Mouse (Mus musculus): ENCODE measurements around the gene Gm20767. TPM values are rescaled to one million over a fixed set of nuclear protein-coding genes. Genes with fewer than 3 reads are reported as not detected.
"Not testable (repeated sequence)": the region's sequence is repeated elsewhere in the genome, so short reads cannot be mapped to it uniquely, and the experiment has no call there.

Gene Gm20767
- polyA plus RNA-seq (2017; shearing (Covaris generic)) = not detected

DNA sequence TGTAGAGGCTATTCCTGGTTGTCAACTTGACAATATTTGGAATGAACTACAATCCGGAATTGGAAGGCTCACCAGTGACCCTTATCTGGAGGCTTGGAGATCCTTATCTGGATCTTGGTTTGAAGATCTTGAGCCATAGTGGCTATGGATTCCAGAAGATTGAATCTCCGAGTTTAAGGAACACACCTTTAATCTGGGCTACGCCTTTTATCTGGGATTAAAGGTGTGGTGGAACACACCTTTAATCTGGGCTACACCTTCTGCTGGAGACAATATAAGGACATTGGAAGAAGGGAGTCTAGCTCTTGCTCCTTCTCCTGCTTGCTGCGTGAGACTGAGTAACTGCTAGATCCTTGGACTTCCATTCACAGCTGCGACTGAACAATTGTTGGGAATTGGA is at the start of gene Gm20767:
Gm20767 (plus strand) TSS at position 301 of the 400 bp plus-strand sequence.
- not testable (repeated sequence) for ATAC-seq

DNA sequence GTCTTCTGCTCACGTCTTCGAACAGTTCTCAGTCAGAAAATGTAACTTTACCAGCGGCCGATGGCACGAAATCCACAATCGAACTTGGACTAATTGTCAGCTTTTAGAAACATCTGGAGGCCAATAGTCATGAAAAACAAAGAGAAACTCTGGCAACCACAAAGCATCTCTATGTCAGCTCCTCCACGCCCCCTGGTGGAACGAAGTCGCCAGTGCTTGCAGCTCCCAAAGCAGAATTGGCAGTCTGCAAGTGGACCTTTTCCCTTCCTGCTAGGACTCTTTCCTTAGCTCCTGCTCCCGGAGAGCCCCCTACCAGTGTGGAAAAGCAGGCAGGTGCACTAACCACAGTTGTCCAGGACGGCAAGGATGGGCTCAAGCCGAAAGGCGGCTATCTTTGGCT is 47.1 kb upstream of the Gm20767 start:
- ATAC-seq = peak; percentile 46

DNA sequence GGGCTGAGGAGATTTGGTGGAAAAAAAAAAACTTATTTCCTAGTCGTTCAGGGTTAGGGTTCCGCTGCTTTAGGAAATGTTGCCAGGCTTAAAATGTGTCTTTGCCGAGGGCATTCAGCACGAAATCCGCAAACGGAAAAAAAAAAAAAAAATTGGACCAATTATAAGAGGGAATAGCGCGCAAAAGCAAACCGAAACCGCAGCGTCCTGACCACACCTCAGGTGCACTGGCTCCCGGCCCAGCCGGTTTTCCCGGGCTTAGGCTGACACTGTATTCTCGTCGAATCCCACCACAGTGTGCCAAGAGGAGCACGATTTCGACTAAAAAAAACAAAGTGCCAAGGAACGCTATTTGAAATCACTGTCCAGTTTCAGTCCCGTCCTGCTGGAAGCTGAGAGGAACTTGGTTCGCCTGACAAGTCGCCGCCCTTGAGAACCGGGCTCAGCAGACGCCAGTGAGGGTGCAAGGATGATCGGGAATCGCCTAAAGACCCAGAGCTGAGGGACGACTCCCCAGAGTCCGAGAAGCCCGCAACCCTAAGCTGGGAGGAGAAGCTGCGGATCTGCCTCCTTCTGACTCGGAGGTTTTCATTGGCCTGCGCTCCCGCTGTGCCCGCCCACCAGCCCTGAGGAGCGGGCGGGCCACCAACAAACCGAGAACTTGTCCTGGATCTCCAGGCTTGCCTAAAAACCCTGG is 43.7 kb upstream of the Gm20767 start:
- peak; percentile 59 for ATAC-seq

GRCm38 (mm10) chr13:120096938-120097256 is 43.1 kb upstream of the Gm20767 start:
- ATAC-seq = peak; percentile 5

- ATAC-seq = peak; percentile 67
Measured at GRCm38 (mm10) chr13:120099327-120099726, 40.7 kb upstream of the Gm20767 start.

- not testable (repeated sequence) for ATAC-seq
Measured at GRCm38 (mm10) chr13:120106504-120106903, 33.5 kb upstream of the Gm20767 start.

GRCm38 (mm10) chr13:120107000-120107399 is 33.0 kb upstream of the Gm20767 start:
- not testable (repeated sequence) for ATAC-seq

- ATAC-seq = not testable (repeated sequence)
Measured at GRCm38 (mm10) chr13:120142348-120142747, 2.3 kb downstream of the Gm20767 start.

DNA sequence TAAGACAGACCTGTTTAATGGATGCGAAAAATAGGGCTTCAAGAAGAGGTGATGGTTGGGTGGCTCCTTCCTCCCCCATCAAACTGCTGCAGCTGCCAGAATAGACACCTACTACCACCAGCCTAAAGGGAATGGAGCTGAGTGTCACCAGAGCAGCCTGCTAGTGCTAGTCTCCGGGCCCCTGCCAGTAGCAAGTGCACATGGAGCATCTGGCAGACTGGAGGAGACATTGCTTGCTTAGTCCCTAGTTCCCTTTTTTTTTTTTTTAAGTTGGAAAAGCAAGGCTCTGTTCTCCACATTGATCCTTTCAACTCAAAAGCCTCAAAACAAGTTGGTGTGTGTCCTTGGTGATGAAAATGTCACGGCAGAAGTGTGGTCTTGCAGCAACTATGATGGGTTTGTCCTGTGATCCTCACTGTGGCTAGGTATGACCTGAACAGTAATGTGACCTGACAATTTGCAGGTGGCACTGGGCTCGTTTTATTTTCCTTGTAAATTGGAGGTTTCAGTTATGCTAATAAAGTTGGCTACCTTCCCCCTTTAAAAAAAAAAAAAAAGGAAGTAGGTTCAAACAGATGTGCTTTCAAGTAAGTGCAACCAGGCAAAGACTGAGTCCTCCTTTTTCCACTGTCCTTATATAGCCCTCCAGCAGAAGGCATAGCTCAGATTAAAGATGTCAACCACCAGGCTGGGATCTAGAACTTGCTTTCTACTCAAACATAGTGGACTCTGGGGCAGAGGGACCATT is 9.8 kb downstream of the Gm20767 start:
- ATAC-seq = not testable (repeated sequence)

DNA sequence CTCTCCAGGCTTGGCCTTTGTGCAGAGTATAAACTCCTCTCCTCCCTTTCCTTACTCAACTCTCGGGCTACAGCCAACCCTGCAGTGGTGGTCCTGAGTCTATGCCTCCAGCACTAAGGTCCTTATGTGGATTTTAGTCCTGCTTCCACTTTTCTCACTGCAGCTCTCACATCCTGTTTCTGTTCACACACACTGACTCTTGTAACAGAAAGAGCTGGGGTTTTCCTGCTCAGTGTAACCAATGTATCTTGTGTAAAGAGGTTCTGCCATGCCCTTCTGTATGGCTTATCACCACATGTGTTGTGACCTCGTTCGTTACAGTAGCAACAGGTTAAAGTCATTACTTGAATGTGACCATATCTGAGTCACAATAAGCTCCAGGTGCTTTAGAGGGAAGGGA is 10.5 kb downstream of the Gm20767 start:
- ATAC-seq = not testable (repeated sequence)

- ATAC-seq = not testable (repeated sequence)
Measured at GRCm38 (mm10) chr13:120168301-120168700, 28.3 kb downstream of the Gm20767 start.

- not testable (repeated sequence) for ATAC-seq
Measured at GRCm38 (mm10) chr13:120172133-120172532, 32.1 kb downstream of the Gm20767 start, which contains the start of gene Gm21818. Gene Gm21818 (plus strand): TSS chr13:120172433.

DNA sequence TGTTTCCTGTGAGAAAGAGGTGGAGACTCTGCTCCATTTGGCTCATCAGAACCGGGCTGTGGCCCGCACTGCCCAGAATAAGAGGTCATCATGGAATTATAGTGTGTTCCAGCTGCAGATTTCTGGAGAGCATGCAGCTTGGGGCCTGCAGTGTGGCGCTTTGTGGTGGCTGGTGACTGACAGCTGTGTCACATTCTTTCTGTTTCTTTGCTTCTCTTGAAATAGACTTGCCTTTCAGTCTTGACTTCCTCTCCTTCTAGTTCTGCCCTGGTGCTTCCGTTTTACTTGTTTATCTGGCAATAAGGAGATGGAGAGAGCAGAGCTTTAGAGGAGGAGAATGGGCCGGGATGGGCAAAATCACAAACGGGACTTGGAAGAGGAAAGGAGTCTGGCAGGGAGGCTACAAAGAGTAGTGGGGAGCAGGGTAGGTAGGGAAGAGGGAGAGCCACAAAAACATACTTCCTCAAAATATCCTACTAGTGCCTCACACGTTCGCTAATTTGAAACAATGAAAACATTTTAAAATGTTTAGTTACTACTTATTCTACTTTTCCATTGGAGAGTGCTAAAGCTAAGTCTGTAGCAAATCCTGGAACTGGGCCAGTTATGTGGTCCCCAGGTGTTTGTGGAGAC is 56.3 kb downstream of the Gm20767 start:
- not testable (repeated sequence) for ATAC-seq

Other genes with a start within 250 kb of the Gm20767 start
- gene Tcstv1, start 245.5 kb upstream of the Gm20767 start, polyA plus RNA-seq (2017; shearing (Covaris generic)) = not detected
- gene Gm21761, start 211.0 kb upstream of the Gm20767 start, polyA plus RNA-seq (2017; shearing (Covaris generic)) = not detected
- not detected for gene B020031M17Rik, start 189.4 kb upstream of the Gm20767 start, polyA plus RNA-seq (2017; shearing (Covaris generic))
- gene Gm36079, start 113.2 kb upstream of the Gm20767 start, polyA plus RNA-seq (2017; shearing (Covaris generic)) = not detected
- under 1 TPM; 0.24 TPM for gene Gm21188, start 88.1 kb upstream of the Gm20767 start, polyA plus RNA-seq (2017; shearing (Covaris generic))
- not detected for gene Gm21818, start 32.2 kb downstream of the Gm20767 start, polyA plus RNA-seq (2017; shearing (Covaris generic))
- not detected for gene Gm21762, start 75.7 kb downstream of the Gm20767 start, polyA plus RNA-seq (2017; shearing (Covaris generic))
- gene Gm21731, start 98.9 kb downstream of the Gm20767 start, polyA plus RNA-seq (2017; shearing (Covaris generic)) = not detected
- not detected for gene AF067061, start 122.9 kb downstream of the Gm20767 start, polyA plus RNA-seq (2017; shearing (Covaris generic))
- 10 to 100 TPM; 77.1 to 89.5 TPM for gene BC147527, start 160.1 kb downstream of the Gm20767 start, polyA plus RNA-seq (2017; shearing (Covaris generic))
- gene Tcstv3, start 176.6 kb downstream of the Gm20767 start, polyA plus RNA-seq (2017; shearing (Covaris generic)) = not detected

Measured in CD4-positive, CD25-positive, alpha-beta regulatory T cell, adult 4 months (primary cell).